Mouse (Mus musculus): ENCODE measurements around the gene Exoc1. TPM values are rescaled to one million over a fixed set of nuclear protein-coding genes. Genes with fewer than 3 reads are reported as not detected.

The Exoc1 gene
- 29.7 TPM for polyA plus RNA-seq (2017; shearing (Covaris generic))

DNA sequence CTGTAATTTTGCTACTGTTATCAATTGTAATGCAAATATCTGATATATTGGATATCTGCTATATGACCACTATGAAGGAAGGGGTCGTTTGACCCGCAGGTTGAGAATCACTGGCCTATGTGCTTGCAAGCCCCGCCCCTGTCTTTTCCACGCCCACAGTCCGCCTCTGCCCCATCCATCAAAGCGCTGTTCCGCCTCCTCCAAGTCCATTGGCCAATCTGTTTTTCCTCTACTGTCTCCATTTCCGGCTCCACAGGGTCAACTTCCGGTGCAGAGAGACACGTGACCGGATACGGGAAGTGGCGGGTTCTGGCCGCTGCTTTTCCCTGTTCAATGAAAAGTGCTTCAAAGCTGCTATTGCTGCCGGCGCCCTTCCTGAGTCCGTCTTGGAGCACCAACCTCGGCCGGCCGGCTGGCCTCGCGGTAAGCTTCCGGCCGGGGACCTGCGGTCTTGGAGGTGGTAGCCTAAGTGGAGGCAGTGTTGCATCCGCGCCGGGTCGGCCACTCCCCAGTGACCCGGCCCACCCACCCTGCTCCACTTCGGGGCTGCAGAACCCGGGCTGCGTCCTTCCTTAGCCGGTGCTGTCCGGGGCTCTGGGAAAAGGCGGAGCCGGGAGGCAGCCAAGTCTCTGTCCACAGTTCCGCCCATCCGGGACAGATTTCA lies at the start of gene Exoc1:
TSS of gene Exoc1 (plus strand) at position 272 of the 664 bp plus-strand sequence.

DNA sequence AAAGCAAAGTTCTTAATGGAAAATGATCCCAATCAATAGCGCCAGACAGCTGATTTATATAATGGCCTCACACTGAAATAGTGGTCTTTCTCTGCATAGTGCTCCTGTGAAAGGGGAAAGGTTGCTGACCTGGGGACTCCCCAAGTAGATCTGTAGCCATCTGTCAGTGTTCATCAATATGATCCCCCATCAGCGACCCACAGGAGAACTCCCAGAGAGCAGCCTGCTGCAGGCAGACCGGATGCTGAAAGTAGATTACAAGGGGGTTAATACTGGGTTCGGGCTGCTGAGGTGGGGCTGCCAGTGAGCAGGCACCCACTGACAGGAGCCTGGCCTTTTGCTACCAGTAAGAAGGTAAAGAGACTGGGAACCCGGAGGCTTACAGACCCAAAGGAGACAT lies 45.3 kb upstream of the Exoc1 start, which contains the start of gene Gm7271:
TSS of gene Gm7271 (plus strand) at position 230 of the 400 bp plus-strand sequence.

DNA sequence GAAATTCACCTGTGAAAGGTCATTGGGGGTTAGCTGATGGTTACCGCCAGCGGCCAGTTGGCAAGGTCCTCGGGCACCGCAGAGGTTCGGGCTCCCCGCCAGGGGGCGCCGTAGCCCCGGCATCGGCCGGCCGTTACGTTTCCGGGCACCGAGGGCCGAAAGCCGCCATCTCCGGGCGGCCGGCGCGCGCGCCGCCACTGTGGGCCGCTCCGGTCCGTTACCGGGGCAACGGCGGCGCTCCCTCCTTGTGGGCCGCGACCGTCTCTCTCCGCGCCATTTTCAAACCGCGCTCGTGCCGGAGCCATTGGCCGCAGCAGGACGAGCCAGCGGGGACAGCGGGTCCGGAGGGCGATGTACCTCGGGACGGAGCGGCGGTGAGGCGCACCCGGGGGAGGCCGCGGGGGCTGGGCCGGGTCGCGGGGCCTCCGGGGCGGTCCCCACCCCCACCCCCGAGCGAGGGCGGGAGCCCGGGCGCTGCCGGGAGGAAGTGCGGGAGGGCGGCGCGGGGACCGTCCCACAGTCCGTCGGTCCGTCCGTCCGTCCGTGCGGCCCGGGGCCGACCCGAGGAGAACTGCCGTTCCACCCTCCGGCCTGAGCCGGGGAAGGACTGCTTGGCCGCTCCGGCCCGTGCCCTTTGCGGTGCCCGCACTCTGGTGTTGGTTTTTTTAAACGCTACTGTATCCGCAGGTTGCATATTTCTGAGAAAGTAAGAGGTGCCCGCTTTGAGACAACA lies 59.6 kb downstream of the Exoc1 start, which contains the start of gene Cep135:
TSS of gene Cep135 (plus strand) at position 148 of the 733 bp plus-strand sequence.

Other genes with a start within 250 kb of the Exoc1 start
- 23.6 TPM for gene Clock, start 224.5 kb upstream of the Exoc1 start, polyA plus RNA-seq (2017; shearing (Covaris generic))
- gene Pdcl2, start 198.2 kb upstream of the Exoc1 start, polyA plus RNA-seq (2017; shearing (Covaris generic)) = not detected
- gene Nmu, start 165.5 kb upstream of the Exoc1 start, polyA plus RNA-seq (2017; shearing (Covaris generic)) = not detected
- not detected for gene Gm7271, start 45.3 kb upstream of the Exoc1 start, polyA plus RNA-seq (2017; shearing (Covaris generic))
- gene Cep135, start 59.4 kb downstream of the Exoc1 start, polyA plus RNA-seq (2017; shearing (Covaris generic)) = 15.6 TPM
- gene C530008M17Rik, start 127.2 kb downstream of the Exoc1 start, polyA plus RNA-seq (2017; shearing (Covaris generic)) = 0.32 TPM

All from effector memory CD4-positive, alpha-beta T cell, adult 5 months (primary cell).